Mouse (Mus musculus): ENCODE data around the gene Golga5. TPM values are rescaled to one million over a fixed set of nuclear protein-coding genes. Genes with fewer than 3 reads are reported as not detected.

Gene Golga5
- total RNA-seq (2021) = 10 to 100 TPM; 26.1 to 28.2 TPM

- peak; percentile 98 to 99 for DNase-seq (ENCODE audit: low spot score in 2 of 2)
- intact Hi-C loops (cut with DNase I) = loop anchor here (2.0 kb wide), 2 partner anchors 30 to 492 kb away; partner anchors contain the start of gene Lgmn
These were observed at the start of gene Golga5 for GRCm38 (mm10) chr12:102468894-102469764. Gene Golga5, plus strand, starts transcription at chr12:102469135.

DNA sequence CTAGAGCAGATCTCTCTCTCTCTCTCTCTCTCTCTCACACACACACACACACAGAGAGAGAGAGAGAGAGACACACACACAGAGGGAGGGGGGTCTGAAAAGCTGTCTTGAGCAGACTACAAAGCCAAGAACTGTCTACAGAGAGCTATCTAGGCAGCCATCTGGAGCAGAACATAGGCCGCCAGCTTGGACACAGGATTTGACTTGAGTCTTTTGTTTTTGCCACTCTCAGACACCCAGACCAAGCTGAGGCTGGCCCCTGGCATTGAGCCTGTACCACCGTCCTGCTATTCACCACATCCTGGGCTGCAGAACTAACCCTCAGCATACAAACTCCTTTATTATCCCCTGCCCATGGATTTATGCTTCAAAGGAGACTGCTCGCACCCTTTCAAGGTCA lies 49.4 kb upstream of the Golga5 start:
- intact Hi-C loops (cut with DNase I) = no loop called here
- peak in 1 of 2 experiments; percentile 47 for DNase-seq (ENCODE audit: low spot score in 2 of 2)

DNA sequence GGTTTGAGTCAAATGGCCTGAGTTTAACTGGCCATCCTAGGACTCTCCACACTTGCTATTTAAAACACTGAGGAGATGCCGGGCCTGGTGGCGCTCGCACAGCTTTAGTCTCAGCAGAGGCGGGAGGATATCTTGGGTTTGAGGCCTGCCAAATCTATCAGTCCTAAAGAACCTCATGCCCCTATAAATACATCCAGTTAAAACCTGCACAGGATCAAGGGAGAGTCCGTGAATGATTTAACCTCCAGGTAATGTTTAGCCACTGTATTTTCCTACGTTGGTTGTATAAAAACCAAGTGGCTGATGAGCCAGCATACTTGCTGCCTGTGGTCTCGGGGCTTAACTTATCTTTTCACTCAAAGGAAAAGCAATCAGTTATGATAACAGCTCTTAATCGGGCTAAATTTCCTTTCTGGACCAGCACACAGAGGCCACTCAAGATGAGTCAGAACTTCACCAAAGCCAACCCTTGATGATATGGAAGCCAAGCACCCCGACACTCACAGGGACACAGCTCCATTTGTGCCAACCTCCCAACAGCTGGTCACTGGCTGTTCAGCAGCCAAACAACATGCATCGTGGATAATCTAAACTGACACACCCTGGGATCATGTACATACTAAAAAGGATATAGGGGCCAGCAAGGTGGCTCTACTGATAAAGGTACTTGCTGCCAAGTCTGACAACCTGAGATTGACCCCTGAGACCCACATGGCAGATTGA lies 48.6 kb upstream of the Golga5 start:
- intact Hi-C loops (cut with DNase I) = no loop called here
- no peak for DNase-seq (ENCODE audit: low spot score in 2 of 2)

DNA sequence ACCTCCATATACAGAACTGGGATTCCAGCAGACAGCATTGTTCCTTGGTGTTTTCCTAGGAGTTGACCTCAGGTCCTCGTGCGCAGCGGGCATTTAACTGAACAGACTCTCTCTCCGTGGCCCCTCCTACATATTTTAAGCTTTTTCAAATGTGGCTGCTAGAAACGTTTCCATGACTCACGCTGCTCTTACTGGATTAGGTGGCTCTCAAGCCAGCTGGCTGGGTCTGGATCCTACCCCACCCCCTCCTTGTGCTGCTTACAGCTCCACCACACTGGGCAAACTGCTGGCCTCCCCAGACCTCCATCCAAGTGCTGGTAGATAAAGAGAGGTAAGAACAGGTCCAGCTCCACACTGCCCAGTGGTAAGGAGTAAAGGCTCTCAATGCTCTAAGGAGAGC lies 46.9 kb upstream of the Golga5 start:
- intact Hi-C loops (cut with DNase I) = no loop called here
- peak in 1 of 2 experiments; percentile 84 for DNase-seq (ENCODE audit: low spot score in 2 of 2)

GRCm38 (mm10) chr12:102422623-102423320 lies 46.2 kb upstream of the Golga5 start:
- no peak for DNase-seq (ENCODE audit: low spot score in 2 of 2)
- intact Hi-C loops (cut with DNase I) = no loop called here

DNA sequence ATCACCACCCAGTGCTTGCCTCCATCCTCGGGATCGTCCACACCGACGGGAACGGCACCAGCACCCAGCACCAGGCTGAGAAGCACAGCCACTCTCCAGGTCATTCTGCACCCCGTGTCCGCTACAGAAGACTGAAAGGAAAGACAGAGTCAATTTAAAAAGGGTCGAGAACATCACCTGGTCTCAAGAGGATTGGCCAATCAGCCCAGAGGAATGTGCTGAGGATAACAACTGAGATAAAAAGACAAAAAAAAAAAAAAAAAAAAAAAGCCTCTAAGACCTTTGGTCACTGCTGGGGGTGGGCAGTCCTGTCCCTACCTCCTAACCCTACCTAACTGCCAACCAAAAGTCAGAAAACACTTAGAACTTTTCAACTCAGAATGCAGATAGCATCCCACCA lies 45.3 kb upstream of the Golga5 start:
- DNase-seq (ENCODE audit: low spot score in 2 of 2) = no peak

GRCm38 (mm10) chr12:102424456-102424855 lies 44.5 kb upstream of the Golga5 start:
- intact Hi-C loops (cut with DNase I) = no loop called here

More for the DNA sequence above, 45.3 kb upstream of the Golga5 start:
- intact Hi-C loops (cut with DNase I) = no loop called here

DNA sequence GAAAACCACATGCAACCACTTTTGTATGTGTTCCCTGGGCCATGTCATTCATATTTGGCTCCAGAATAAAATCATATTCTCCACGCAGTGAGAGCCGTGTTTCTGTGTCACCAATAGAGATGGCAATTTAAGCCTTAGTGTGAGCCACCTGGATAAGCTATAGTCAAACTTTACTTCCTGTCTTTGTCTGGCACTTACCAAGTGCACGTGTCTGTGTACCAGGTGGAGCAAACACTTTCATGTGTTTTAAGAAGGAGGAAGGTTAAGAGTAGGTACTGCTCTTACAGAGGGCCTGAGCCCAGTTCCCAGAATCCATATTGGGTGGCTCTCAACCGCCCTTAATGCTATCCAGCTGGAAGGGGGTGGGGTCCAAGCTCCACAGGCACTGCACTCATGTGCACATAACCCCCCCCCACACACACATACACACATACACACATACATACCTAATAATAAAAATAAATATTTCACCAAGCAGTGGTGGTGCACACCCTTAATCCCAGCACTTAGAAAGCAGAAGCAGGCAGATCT lies 43.8 kb upstream of the Golga5 start:
- intact Hi-C loops (cut with DNase I) = no loop called here
- DNase-seq (ENCODE audit: low spot score in 2 of 2) = no peak

More at GRCm38 (mm10) chr12:102424456-102424855, 44.5 kb upstream of the Golga5 start:
- DNase-seq (ENCODE audit: low spot score in 2 of 2) = no peak

GRCm38 (mm10) chr12:102426285-102426684 lies 42.6 kb upstream of the Golga5 start:
- intact Hi-C loops (cut with DNase I) = no loop called here
- DNase-seq (ENCODE audit: low spot score in 2 of 2) = no peak

DNA sequence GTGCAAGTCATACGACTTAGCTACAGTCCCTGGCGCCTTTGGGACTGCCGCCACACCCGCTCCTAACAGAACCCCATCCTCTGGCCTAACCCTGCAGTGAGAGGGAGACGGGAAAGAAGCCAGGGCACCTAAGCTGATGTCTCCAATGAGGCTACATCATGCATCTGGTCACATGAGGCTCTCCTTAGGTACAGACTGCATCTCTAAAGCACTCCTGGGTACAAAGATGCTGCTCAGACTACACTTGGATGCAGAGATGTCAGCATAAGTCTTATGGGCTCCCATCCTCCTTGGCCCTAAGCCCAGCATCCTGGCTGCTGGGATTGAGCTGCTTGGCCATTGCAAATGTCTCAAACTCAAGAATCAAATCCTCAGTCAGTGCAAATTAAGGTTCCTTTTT lies 39.3 kb upstream of the Golga5 start:
- intact Hi-C loops (cut with DNase I) = no loop called here

GRCm38 (mm10) chr12:102430228-102430627 lies 38.7 kb upstream of the Golga5 start:
- no peak for DNase-seq (ENCODE audit: low spot score in 2 of 2)
- intact Hi-C loops (cut with DNase I) = no loop called here

More for the DNA sequence above, 39.3 kb upstream of the Golga5 start:
- DNase-seq (ENCODE audit: low spot score in 2 of 2) = no peak

- DNase-seq (ENCODE audit: low spot score in 2 of 2) = no peak
- intact Hi-C loops (cut with DNase I) = no loop called here
These were observed 36.7 kb upstream of the Golga5 start for GRCm38 (mm10) chr12:102432238-102432637.

DNA sequence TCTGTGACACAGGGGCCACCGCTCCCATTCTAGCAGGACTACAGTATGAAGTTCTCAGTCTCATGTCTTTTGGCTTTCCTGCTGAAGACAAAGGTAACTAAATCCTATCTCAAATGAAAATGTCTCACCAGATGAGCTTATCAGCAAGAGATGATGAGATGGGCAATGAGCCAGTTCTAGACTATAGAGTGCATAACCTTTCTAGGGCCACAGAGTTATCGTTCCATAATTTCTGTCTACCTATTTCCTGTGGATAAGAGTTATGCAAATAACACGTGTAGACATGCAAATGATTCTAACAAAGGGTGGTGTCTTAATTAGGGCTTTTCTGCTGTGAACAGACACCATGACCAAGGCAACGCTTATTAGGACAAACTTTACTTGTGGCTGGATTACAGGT lies 34.8 kb upstream of the Golga5 start:
- DNase-seq (ENCODE audit: low spot score in 2 of 2) = no peak
- intact Hi-C loops (cut with DNase I) = no loop called here

- intact Hi-C loops (cut with DNase I) = no loop called here
- no peak for DNase-seq (ENCODE audit: low spot score in 2 of 2)
These were observed 31.9 kb upstream of the Golga5 start for GRCm38 (mm10) chr12:102436939-102437526.

GRCm38 (mm10) chr12:102437952-102438351 lies 31.0 kb upstream of the Golga5 start:
- intact Hi-C loops (cut with DNase I) = loop anchor here (2.0 kb wide), 1 partner anchor 31 kb away; the partner anchor contains the start of gene Golga5

GRCm38 (mm10) chr12:102438983-102439631 lies 29.8 kb upstream of the Golga5 start:
- intact Hi-C loops (cut with DNase I) = loop anchor here (2.0 kb wide), 1 partner anchor 30 kb away; the partner anchor contains the start of gene Golga5
- DNase-seq (ENCODE audit: low spot score in 2 of 2) = no peak

More at GRCm38 (mm10) chr12:102437952-102438351, 31.0 kb upstream of the Golga5 start:
- peak in 1 of 2 experiments; percentile 34 for DNase-seq (ENCODE audit: low spot score in 2 of 2)

GRCm38 (mm10) chr12:102439632-102440023 lies 29.3 kb upstream of the Golga5 start, which contains the start of gene Lgmn:
Gene Lgmn, minus strand, starts transcription at chr12:102439813.
- intact Hi-C loops (cut with DNase I) = loop anchor here (2.0 kb wide), 1 partner anchor 29 kb away; the partner anchor contains the start of gene Golga5
- peak; percentile 99 to 100 for DNase-seq (ENCODE audit: low spot score in 2 of 2)

GRCm38 (mm10) chr12:102440551-102440950 lies 28.4 kb upstream of the Golga5 start:
- intact Hi-C loops (cut with DNase I) = no loop called here

More at GRCm38 (mm10) chr12:102440551-102440950, 28.4 kb upstream of the Golga5 start:
- no peak for DNase-seq (ENCODE audit: low spot score in 2 of 2)
